17 mouse cellular contexts compared by ENCODE assay signal in genomic region chr5:133550657-133551056, GRCm38 (mm10).
"Had no signal": no experiment of that assay in that cellular context is flagged by ENCODE, and none has a peak within 500 bp of the region (broad histone marks: within the 10 kb centered on the region; RNA-seq: fewer than 3 reads in every experiment).

No protein-coding gene starts in this region.

- DNase-seq: left cerebral cortex, postnatal 4 days; liver; liver, embryonic 13.5 days; liver, postnatal 0 days; lung, adult 18-20 months; lung, adult 2 months; lung, embryonic 14.5 days; lung, postnatal 10 days; lung, postnatal 14 days; lung, postnatal 36 days; lung, postnatal 4 days; midbrain, embryonic 14.5 days had no signal

- ATAC-seq: liver, embryonic 12.5 days; liver, postnatal 0 days; lung, postnatal 0 days; midbrain, embryonic 13.5 days; midbrain, embryonic 15.5 days; midbrain, embryonic 16.5 days had no signal
